Mouse (Mus musculus): ENCODE measurements at regions not wholly inside any gene's neighbourhood (a gene's known extent, or its start where the extent isn't known, plus 50 kb on each side); places are given as distances from the start of the nearest gene placed in this dataset.
A peak's percentile ranks its signal among the peaks of the same experiment; 100 is the strongest.

DNA sequence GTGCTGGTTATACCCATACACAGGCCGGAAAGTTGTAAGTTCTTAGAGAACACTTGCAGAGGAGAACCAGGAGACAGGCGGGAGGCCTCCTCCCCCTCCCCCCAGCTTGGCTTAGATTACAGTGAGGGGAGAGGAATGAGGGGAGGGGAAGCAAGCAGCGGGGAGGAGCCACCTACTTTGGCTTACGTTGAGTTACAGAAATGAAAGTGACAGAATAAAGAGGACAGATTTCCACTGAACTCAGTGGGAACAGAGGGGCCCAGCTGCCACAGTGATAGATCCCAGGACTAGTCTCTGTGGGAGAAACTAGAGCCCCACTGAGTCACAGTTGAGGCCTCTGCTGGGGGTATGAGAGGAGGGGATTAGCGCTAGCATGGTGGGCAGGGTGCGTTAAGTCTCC is 86.5 kb upstream of the Gm11983 start:
- DNase-seq = no peak

DNA sequence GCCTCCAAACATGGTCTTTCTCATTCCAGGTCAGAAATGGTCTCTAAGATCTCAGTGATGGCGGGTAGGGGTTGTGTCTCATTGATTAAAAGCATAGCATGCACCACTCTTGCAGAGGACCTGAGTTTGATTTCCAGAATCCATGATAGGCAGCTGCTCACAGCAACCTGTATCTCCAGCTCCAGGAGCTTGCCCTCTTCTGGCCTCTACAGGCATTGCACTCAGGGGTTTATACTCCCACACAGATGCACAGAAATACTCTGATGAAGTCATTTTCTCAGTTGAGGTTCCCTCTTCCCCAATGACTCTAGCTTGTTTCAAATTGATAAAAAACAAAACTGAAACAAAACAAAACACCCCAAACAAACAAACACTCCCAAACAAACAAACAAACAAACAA is 81.1 kb upstream of the Gm11983 start:
- DNase-seq = no peak

GRCm38 (mm10) chr11:6905630-6906029 is 68.2 kb upstream of the Gm11983 start:
- no peak for DNase-seq

- peak; percentile 57 for DNase-seq
These were observed 65.5 kb upstream of the Gm11983 start for GRCm38 (mm10) chr11:6902991-6903390.

GRCm38 (mm10) chr11:6902271-6902670 is 64.8 kb upstream of the Gm11983 start:
- peak; percentile 46 for DNase-seq

GRCm38 (mm10) chr11:6900769-6901481 is 63.5 kb upstream of the Gm11983 start:
- peak; percentile 55 for DNase-seq

GRCm38 (mm10) chr11:6900357-6900756 is 62.9 kb upstream of the Gm11983 start:
- no peak for DNase-seq

DNA sequence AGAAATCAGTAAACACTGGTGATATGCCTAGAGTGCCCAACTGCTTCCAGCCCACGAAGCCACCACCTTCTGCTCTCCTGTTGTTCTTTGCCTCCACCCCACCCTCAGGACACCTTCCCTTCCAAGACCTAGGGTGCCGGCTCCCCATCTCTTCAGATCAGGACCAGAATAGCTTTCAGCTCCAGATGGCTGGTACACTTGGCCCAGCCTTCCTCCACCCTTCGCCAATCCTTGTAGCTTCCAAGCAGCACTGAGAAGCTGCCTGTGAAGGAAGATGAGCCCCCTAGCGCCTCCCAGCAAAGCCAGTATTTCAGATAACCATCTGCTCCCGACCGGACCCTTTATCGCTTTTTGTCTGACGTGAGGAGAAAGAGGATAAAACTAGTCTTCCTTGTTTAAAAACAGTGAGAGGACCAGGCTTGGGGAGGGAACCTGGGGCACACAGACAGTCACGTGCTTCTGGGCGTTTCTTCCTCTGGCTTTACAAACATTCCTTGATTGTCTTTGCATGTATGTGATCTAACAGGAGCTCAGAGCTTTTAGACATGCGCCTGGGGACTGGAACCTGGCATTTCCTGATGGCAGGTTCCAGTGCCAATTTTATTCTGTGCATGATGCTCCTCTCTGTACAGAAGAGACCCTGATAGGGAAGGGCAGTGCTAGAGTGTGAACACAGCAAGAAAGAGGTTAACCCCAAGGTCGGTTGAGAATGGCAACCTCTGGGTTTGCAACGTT is 62.0 kb upstream of the Gm11983 start:
- peak; percentile 95 for DNase-seq

- peak; percentile 54 for DNase-seq
These were observed 61.1 kb upstream of the Gm11983 start for GRCm38 (mm10) chr11:6898357-6899097.

DNA sequence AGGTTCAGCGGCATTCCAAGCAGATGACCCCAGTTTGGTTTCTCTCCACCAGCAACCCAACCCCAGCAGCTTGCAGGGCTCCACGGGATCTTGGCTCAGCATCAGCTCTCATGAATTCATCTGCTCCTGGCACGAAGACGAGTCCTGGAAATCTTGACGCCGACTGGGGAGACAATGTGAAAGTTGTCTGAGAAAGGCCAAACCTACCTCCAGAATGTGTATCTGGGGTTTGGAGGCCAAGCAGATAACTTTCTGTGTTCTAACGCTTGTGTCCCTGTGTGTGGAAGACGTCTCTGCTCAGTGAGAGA is 58.3 kb upstream of the Gm11983 start:
- DNase-seq = peak; percentile 92

GRCm38 (mm10) chr11:6894911-6895785 is 57.7 kb upstream of the Gm11983 start:
- DNase-seq = peak; percentile 88

DNA sequence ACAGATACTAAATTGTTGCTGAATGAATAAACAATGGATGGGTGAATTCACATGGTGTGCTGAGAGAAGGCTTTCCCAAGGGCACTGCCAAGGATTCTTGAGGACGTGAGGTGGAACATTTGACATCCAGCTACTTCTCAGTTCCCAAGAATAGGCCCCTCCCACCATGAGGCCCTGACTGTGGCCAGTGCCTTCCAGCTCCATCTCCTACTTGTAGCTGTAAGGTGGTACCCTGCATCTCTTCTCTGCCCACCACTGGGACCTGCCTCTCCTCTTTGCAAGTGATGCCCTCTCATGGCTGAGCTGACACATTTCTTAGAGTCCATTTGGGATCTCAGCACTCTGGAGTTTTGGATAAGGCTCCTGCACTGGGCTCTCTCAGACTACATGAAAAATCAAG is 56.3 kb upstream of the Gm11983 start:
- DNase-seq = peak; percentile 52

GRCm38 (mm10) chr11:6893063-6893462 is 55.6 kb upstream of the Gm11983 start:
- no peak for DNase-seq

DNA sequence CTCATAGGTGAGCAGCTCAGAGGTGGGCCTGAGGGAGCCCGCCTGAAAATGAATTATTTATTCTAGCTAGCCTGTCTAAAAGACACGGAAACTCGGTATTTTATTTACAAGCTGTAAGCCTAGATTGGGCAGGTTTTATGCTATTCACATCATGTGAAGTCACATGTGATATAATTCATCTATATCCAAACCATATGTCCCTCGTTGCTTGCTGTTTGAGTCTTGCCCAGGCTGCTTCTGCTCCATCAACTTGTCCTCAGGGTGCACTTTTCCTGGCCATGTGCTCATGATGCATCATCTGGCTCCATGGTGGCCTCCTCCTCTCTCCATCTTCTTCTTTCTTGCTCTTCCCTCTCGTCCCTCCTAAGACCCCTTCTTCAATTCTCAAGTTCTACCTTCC is 53.0 kb upstream of the Gm11983 start:
- peak; percentile 44 for DNase-seq

DNA sequence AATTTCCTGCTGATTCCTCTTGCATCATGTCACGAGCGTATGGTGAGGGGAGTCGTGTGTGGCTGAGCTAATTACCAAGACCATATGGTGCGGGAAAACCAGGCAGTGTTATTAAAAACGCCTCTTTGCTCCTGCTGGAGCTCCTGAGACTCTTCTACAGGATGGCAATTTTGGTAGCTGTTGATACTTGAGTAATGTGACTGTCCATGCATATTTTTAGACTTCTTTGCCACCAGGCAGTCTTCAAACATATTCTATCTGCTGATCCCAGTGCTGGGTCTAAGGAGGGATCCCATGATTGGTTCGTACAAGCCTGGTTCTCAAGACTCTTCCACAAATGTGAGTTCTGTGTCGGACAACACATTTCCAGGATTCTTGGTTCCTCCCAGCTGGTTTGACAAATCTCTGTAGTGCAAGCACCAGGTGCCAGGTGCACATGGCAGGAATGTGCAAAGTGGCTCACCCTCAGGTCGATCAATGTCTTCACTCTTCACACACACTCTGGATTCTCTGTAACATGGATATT is 52.3 kb upstream of the Gm11983 start:
- peak; percentile 92 for DNase-seq

- peak; percentile 50 for DNase-seq
These were observed 51.7 kb upstream of the Gm11983 start for GRCm38 (mm10) chr11:6889120-6889519.

Data from cerebellum, adult 9-11 months (tissue).